Mouse (Mus musculus) neural tube, embryonic 11.5 days (tissue): ENCODE data around the gene Usp36. TPM values are rescaled to one million over a fixed set of nuclear protein-coding genes. Genes with fewer than 3 reads are reported as not detected.

Experiments
- ATAC-seq: fragments of 200-750 bp; cut with Nextera tagmentation; 2 replicates; pipeline ENCODE4 v1.8.0; 2017; ENCODE audit warnings: moderate number of reproducible peaks, mild to moderate bottlenecking, moderate TSS enrichment, moderate library complexity; ENCODE audit not compliant: insufficient read depth, low FRiP score, low TSS enrichment
- DNase-seq: peaks from one replicate; pipeline ENCODE4 v3.0.0-alpha.2; 2015; ENCODE audit warnings: low spot score
- H3K27ac ChIP-seq: fragments of 300-500 bp; sonication (generic); 2 replicates; pipeline ENCODE4 v1.5.1; 2014; ENCODE audit warnings: low read depth, mild to moderate bottlenecking, low read length
- H3K27me3 ChIP-seq: fragments of 300-500 bp; sonication (generic); 2 replicates; pipeline ENCODE4 v1.6.1; 2014; ENCODE audit warnings: mild to moderate bottlenecking, low read length, mixed read lengths; ENCODE audit not compliant: control insufficient read depth, insufficient read depth
- H3K36me3 ChIP-seq: fragments of 300-500 bp; sonication (generic); 2 replicates; pipeline ENCODE4 v1.6.1; 2014; ENCODE audit warnings: mild to moderate bottlenecking, low read length, moderate library complexity, mixed read lengths; ENCODE audit not compliant: control insufficient read depth, insufficient read depth
- H3K4me1 ChIP-seq: fragments of 300-500 bp; sonication (generic); 2 replicates; pipeline ENCODE4 v1.6.1; 2014; ENCODE audit warnings: low read length, mixed read lengths; ENCODE audit not compliant: control insufficient read depth, insufficient read depth
- H3K4me2 ChIP-seq: fragments of 300-500 bp; sonication (generic); 2 replicates; pipeline ENCODE4 v1.6.1; 2014; ENCODE audit warnings: low read depth, mild to moderate bottlenecking, moderate library complexity
- H3K4me3 ChIP-seq: fragments of 300-500 bp; sonication (generic); 2 replicates; pipeline ENCODE4 v1.5.1; 2014; ENCODE audit warnings: low read depth, low read length
- H3K9ac ChIP-seq: fragments of 300-500 bp; sonication (generic); 2 replicates; pipeline ENCODE4 v1.6.1; 2014; ENCODE audit warnings: mild to moderate bottlenecking, low read length
- H3K9me3 ChIP-seq: fragments of 300-500 bp; sonication (generic); 2 replicates; pipeline ENCODE4 v1.6.1; 2016; ENCODE audit warnings: low read length; ENCODE audit not compliant: control insufficient read depth
- WGBS: fragments of 180-500 bp; shearing (Covaris S2); extraction: QIAGEN DNeasy Blood & Tissue Kit; methylation state at CpG from one replicate; pipeline ENCODE4 v1.1.7; 2014; 5-methylcytosine and 5-hydroxymethylcytosine counted together
- polyA plus RNA-seq: library from polyadenylated mRNA; unstranded; fragments of >200 nt; fragmentation: Nextera tagmentation; extraction: Ambion mirVana; gene quantifications from 2 replicates; pipeline ENCODE4 v1.2.1, GENCODE M21; 2014

Usp36 gene
- polyA plus RNA-seq, 1 experiment from 2014 or later = 11.5 TPM

DNA sequence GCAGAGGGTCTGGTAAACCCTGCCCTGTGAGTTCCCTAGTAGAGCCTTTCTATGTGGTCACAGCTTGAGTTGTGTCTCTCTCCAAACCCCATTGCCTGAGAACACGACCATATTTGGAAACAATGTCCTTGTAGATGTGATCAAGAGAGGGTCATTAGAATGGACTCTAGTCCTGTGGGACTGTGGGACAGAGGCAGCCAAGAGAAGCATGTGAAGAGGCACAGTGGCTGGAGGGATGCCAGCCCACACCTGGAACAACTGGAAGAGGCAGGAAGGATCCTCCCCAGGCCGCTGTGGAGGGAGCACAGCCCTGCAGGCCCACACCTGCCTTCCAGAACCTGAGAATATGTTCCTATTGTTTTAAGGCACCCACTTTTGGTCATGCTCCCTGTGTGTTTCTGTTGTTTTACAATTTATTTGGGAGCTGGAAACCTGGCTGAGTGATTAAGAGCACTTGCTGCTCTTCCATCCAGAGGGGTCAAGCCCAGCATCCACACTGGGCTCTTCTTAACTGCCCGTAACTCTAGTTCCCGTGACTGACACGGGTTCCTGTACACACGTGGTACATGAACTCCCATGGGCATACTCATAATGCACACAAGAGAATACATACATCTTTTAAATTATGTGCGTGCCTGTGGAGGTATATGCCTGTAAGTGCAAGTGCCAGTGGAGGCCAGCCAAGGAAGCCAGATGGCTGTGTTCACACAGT, 36.4 kb downstream of the Usp36 start:
- Histone ChIP-seq H3K36me3 (peaks cover 7% of the 10 kb centered on the region; the same call in 1 of the 2 replicates), H3K4me2 (no peak overlapping the region), H3K9me3 (no peaks in the 10 kb centered on the region), H3K9ac (no peak overlapping the region), H3K27ac (no peak overlapping the region), H3K4me3 (no peak overlapping the region), H3K4me1 (0 out of 2 replicates have a peak, but pooled peaks cover 2% of the 10 kb centered on the region), H3K27me3 (no peaks in the 10 kb centered on the region)
- 85% methylated on average over 7 of the region's 7 CpGs for WGBS
- ATAC-seq (no peak), DNase-seq (no peak)

GRCm38 (mm10) chr11:118249012-118249383, 41.0 kb downstream of the Usp36 start:
- Histone ChIP-seq H3K4me3 (peak overlapping the region; percentile 83), H3K27me3 (no peaks in the 10 kb centered on the region), H3K9ac (no peak overlapping the region), H3K4me1 (peaks cover 11% of the 10 kb centered on the region), H3K27ac (no peak overlapping the region), H3K4me2 (peak overlapping the region; percentile 40), H3K36me3 (no peaks in the 10 kb centered on the region), H3K9me3 (no peaks in the 10 kb centered on the region)
- DNase-seq (no peak), ATAC-seq (0 out of 2 replicates have a peak, but pooled peaks have one; percentile 21)
- WGBS = under 1% methylated on average over 5 of the region's 5 CpGs

DNA sequence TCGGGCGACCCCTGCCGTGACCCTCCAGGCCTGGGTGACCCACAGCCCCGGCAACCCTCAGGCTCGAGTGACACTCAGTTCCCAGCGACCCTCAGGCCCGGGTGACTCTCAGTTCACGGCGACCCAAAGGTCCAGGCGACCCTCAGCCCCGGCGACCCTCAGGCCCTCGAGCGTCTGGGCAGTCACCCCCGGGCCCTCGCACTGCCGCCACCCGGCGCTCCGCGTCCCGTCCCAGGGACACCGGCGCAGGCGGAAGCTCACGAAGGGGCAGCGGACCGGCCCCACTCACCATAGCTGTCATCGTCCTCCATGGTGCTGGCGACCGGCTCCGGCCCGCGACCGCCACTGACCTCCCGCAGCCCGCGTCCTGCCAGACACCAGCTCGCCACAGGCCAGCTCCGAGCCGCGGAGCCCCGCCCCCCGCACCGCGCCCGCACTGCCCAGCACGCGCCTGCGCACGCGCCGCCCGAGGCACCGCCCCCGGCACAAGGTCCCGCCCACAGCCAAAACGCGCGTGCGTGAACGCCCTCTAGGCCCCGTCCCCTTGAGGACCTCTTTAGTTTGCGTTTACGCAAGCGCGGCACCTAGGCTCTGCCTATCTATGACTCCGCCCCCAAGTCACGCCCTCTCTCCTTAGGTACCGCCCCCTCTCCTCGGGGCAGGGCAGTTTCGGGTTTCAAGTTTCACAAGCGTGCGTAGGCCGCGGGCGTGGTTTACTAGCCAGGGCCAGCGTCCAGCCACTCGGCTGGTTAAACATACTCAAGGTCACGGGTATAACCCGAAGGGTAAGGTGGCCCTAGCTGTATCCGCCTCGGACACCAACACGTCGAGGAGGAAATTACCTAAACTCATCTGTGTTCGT, 41.7 kb downstream of the Usp36 start, which contains the start of gene Cyth1:
TSS of gene Cyth1 (minus strand) at position 443 of the 862 bp plus-strand sequence.
- H3K27me3 ChIP-seq = no peaks in the 10 kb centered on the region
- WGBS = under 1% methylated on average over 74 of the region's 86 CpGs
- no peaks in the 10 kb centered on the region for H3K9me3 ChIP-seq

DNA sequence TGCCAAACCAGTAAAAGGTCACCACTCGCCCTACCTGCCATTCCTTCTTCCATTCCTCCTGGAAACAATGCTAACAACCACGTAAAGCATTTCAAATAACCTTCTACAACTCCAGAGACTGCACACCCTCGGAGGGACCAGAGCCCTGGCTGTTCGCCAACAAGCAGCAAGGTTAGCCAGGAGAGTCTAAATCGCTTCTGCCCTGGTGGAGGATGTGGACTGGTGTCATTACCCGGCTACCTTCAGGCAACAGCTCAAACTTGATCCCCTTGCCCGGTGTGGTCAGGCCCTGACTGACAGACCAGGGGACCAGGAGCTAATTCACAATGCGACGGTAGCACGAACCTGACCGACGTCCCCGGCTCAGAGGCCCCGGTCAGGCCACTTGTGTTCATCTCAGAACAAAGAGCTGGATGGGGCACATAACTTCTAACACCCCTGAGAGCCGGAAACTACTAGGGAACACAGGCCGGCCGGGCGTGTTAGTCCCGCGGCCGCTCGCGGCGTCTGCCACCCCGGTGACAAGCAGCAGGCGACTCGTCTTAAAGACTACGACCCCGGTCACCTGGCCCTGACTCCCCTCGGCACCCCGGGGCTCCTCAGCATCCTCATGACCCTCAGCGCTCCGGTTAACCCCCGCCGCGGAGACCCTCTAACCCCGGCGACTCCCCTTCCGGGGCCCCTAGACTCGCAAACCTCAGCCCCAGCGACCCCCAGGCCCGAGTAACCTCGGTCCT, 42.5 kb downstream of the Usp36 start:
- peak overlapping the region; percentile 83 for H3K9ac ChIP-seq
- no peaks in the 10 kb centered on the region for H3K9me3 ChIP-seq
- WGBS = 2% methylated on average over 43 of the region's 43 CpGs
- peak; percentile 18 for ATAC-seq
- H3K4me1 ChIP-seq = peaks cover 11% of the 10 kb centered on the region
- peak overlapping the region; percentile 94 for H3K4me2 ChIP-seq
- no peaks in the 10 kb centered on the region for H3K27me3 ChIP-seq
- peak; percentile 40 for DNase-seq
- H3K36me3 ChIP-seq = no peaks in the 10 kb centered on the region
- peak overlapping the region; percentile 46; the same call in 1 of the 2 replicates for H3K27ac ChIP-seq
- H3K4me3 ChIP-seq = peak overlapping the region; percentile 83

More for the DNA sequence above, 41.7 kb downstream of the Usp36 start, which contains the start of gene Cyth1:
- H3K4me2 ChIP-seq = peak within 1 kb of the TSS; percentile 94
- peak; percentile 99 for DNase-seq
- ATAC-seq = peak; percentile 93
- H3K4me3 ChIP-seq = peak within 1 kb of the TSS; percentile 83
- H3K9ac ChIP-seq = peak within 1 kb of the TSS; percentile 83
- peak within 1 kb of the TSS; percentile 46; the same call in 1 of the 2 replicates for H3K27ac ChIP-seq
- no peaks in the 10 kb centered on the region for H3K36me3 ChIP-seq
- peaks cover 11% of the 10 kb centered on the region for H3K4me1 ChIP-seq

GRCm38 (mm10) chr11:118246724-118247123, 43.3 kb downstream of the Usp36 start:
- Histone ChIP-seq H3K9me3 (no peaks in the 10 kb centered on the region), H3K4me2 (peak overlapping the region; percentile 94), H3K4me1 (peaks cover 11% of the 10 kb centered on the region), H3K9ac (peak overlapping the region; percentile 83), H3K27ac (no peak overlapping the region), H3K36me3 (no peaks in the 10 kb centered on the region), H3K4me3 (peak overlapping the region; percentile 83), H3K27me3 (no peaks in the 10 kb centered on the region)
- ATAC-seq (no peak), DNase-seq (no peak)
- WGBS = 62% methylated on average over 5 of the region's 5 CpGs

GRCm38 (mm10) chr11:118245130-118245529, 44.9 kb downstream of the Usp36 start:
- no peaks in the 10 kb centered on the region for H3K27me3 ChIP-seq

GRCm38 (mm10) chr11:118243627-118244261, 46.3 kb downstream of the Usp36 start:
- H3K4me2 ChIP-seq = no peak overlapping the region
- WGBS = 91% methylated on average over 6 of the region's 6 CpGs
- H3K9me3 ChIP-seq = no peaks in the 10 kb centered on the region
- H3K4me3 ChIP-seq = no peak overlapping the region
- no peaks in the 10 kb centered on the region for H3K36me3 ChIP-seq
- ATAC-seq (no peak), DNase-seq (no peak)
- no peaks in the 10 kb centered on the region for H3K27me3 ChIP-seq
- no peak overlapping the region for H3K9ac ChIP-seq
- H3K27ac ChIP-seq = no peak overlapping the region
- H3K4me1 ChIP-seq = peaks cover 18% of the 10 kb centered on the region

More at GRCm38 (mm10) chr11:118245130-118245529, 44.9 kb downstream of the Usp36 start:
- no peak overlapping the region for H3K4me2 ChIP-seq
- H3K4me1 ChIP-seq = peaks cover 11% of the 10 kb centered on the region
- no peak overlapping the region for H3K9ac ChIP-seq
- WGBS = 94% methylated on average over 2 of the region's 2 CpGs
- H3K27ac ChIP-seq = no peak overlapping the region
- no peak overlapping the region for H3K4me3 ChIP-seq
- no peak for ATAC-seq
- no peaks in the 10 kb centered on the region for H3K36me3 ChIP-seq
- H3K9me3 ChIP-seq = no peaks in the 10 kb centered on the region
- DNase-seq = no peak

GRCm38 (mm10) chr11:118242506-118242905, 47.5 kb downstream of the Usp36 start:
- H3K4me1 ChIP-seq = peaks cover 18% of the 10 kb centered on the region
- H3K36me3 ChIP-seq = no peaks in the 10 kb centered on the region
- H3K4me3 ChIP-seq = no peak overlapping the region
- no peak overlapping the region for H3K4me2 ChIP-seq
- no peak overlapping the region for H3K27ac ChIP-seq
- H3K9me3 ChIP-seq = no peaks in the 10 kb centered on the region
- no peak for DNase-seq
- ATAC-seq = no peak
- H3K9ac ChIP-seq = no peak overlapping the region
- H3K27me3 ChIP-seq = no peaks in the 10 kb centered on the region
- 82% methylated on average over 4 of the region's 4 CpGs for WGBS
